Comparison of ENCODE assay signal across 1 mouse cellular context in the genomic region with DNA sequence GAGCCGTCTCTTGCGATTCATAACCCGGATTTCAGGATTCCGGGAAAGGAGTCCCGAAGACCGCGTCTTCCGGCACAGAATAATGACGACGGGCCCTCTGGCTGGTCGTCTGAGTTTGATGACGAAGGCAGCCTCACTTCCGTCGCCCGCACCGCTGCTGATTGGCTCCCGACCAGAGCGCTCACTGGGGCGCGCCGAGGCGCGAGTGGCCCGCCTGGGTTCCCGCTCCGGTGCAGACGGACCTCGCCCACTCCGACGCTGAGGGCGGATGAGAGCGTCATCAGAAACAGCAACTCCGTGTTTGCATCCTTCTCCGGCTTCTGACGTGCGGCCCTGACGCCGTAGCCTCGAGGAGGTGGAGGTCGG.
A peak's percentile ranks its signal among the peaks of the same experiment; 100 is the strongest.
TF ChIP-seq lines count a peak whose summit lies in the region.

A gene (minus strand): TSS at position 90 of the 366 bp plus-strand sequence.
A gene (plus strand): TSS at position 164 of the 366 bp plus-strand sequence.

TF ChIP-seq in CH12.LX, 34 proteins besides CTCF, POLR2A, EP300 and RAD21 (continued from another document):
- TF ChIP-seq RCOR1 (conservative IDR thresholded peaks at IDR 0.05; ENCODE audit: low read depth, low read length), result no peak
- 0 out of 2 replicates have a peak, but pooled peaks have one; percentile 64 for TF ChIP-seq E2F4 (IDR thresholded peaks at IDR 0.05; ENCODE audit: insufficient replicate concordance, low read depth, low read length)
- TF ChIP-seq PAX5 (IDR thresholded peaks at IDR 0.05; ENCODE audit: low read length), result no peak
- peak; percentile 71; the same call in 1 of the 2 replicates for TF ChIP-seq MAX (IDR thresholded peaks at IDR 0.05; ENCODE audit: low read length)
- TF ChIP-seq ZC3H11A (IDR thresholded peaks at IDR 0.05; ENCODE audit: low read depth, low read length), result no peak
- TF ChIP-seq CHD2 (IDR thresholded peaks at IDR 0.05; ENCODE audit: low read length), result 0 out of 2 replicates have a peak, but pooled peaks have one; percentile 51
- TF ChIP-seq ETS1 (conservative IDR thresholded peaks at IDR 0.05; ENCODE audit: low read depth, low read length), result peak; percentile 20; the same call in 1 of the 2 replicates
- TF ChIP-seq MAFK (IDR thresholded peaks at IDR 0.05; ENCODE audit: insufficient replicate concordance, low read length), result no peak
- TF ChIP-seq JUN (IDR thresholded peaks at IDR 0.05; ENCODE audit: insufficient read depth, low read depth, low read length), result no peak
- peak; percentile 63; the same call in 1 of the 2 replicates for TF ChIP-seq NELFE (IDR thresholded peaks at IDR 0.05; ENCODE audit: low read depth, low read length)
- no peak for TF ChIP-seq MYC (IDR thresholded peaks at IDR 0.05; ENCODE audit: low read depth, low read length)
- TF ChIP-seq GABPA (IDR thresholded peaks at IDR 0.05; ENCODE audit: insufficient replicate concordance, low read depth, low read length), result peak; percentile 59; the same call in 1 of the 2 replicates
- no peak for TF ChIP-seq ZKSCAN1 (IDR thresholded peaks at IDR 0.05; ENCODE audit: borderline replicate concordance, low read depth, low read length)
- TF ChIP-seq IRF4 (IDR thresholded peaks at IDR 0.05; ENCODE audit: low read depth, low read length), result peak; percentile 63
- TF ChIP-seq USF1 (IDR thresholded peaks at IDR 0.05; ENCODE audit: low read depth, low read length), result no peak
- no peak for TF ChIP-seq UBTF (IDR thresholded peaks at IDR 0.05; ENCODE audit: low read depth, low read length)
- TF ChIP-seq TCF12 (IDR thresholded peaks at IDR 0.05; ENCODE audit: low read depth, low read length), result no peak
- no peak for TF ChIP-seq SMC3 (IDR thresholded peaks at IDR 0.05; ENCODE audit: low read depth, low read length)
- no peak for TF ChIP-seq TBP (conservative IDR thresholded peaks at IDR 0.05; ENCODE audit: low read depth, low read length)
- TF ChIP-seq ZNF384 (IDR thresholded peaks at IDR 0.05; ENCODE audit: low read depth, low read length), result no peak
- TF ChIP-seq ZMIZ1 (IDR thresholded peaks at IDR 0.05; ENCODE audit: low read depth, low read length), result no peak
- peak; percentile 26 for TF ChIP-seq NRF1 (IDR thresholded peaks at IDR 0.05; ENCODE audit: low read depth, low read length)
